ENCODE assay signal across 11 mouse cellular contexts in genomic region chr9:58196141-58196540, GRCm38 (mm10). TPM values are rescaled to one million over a fixed set of nuclear protein-coding genes. Genes with fewer than 3 reads are reported as not detected.
DNase-seq lines count a peak whose midpoint lies in the region; ATAC-seq lines count a peak whose summit lies in the region.
"Had no signal": no experiment of that assay in that cellular context is flagged by ENCODE, and none has a peak within 500 bp of the region (broad histone marks: within the 10 kb centered on the region; RNA-seq: fewer than 3 reads in every experiment).

No protein-coding gene starts in this region.

- intact Hi-C loops in heart, postnatal 14 days (cut with DNase I): no loop called here

- 5% methylated on average over 14 of the region's 14 CpGs for whole genome bisulfite sequencing in lung, embryonic 15.5 days
- 3% methylated on average over 14 of the region's 14 CpGs for WGBS in limb, embryonic 10.5 days
- 4% methylated on average over 14 of the region's 14 CpGs for WGBS in neural tube, embryonic 14.5 days

- H3K4me1 ChIP-seq in lung, embryonic 15.5 days: peaks cover 31% of the 10 kb centered on the region
- H3K4me1 ChIP-seq in limb, embryonic 10.5 days: peaks cover 72% of the 10 kb centered on the region
- H3K4me1 ChIP-seq in neural tube, embryonic 14.5 days (ENCODE audit: control insufficient read depth, insufficient read depth, low read length): peaks cover 17% of the 10 kb centered on the region

- H3K36me3 ChIP-seq in lung, embryonic 15.5 days: no peaks in the 10 kb centered on the region
- no peaks in the 10 kb centered on the region for H3K36me3 ChIP-seq in limb, embryonic 10.5 days
- no peaks in the 10 kb centered on the region for H3K36me3 ChIP-seq in neural tube, embryonic 14.5 days (ENCODE audit: control insufficient read depth, insufficient read depth, low read length)

- ATAC-seq in lung, embryonic 15.5 days (ENCODE audit: borderline replicate concordance, extremely low read depth, low FRiP score, low TSS enrichment): no peak
- ATAC-seq in neural tube, embryonic 14.5 days (ENCODE audit: low read depth): no peak

- no peak overlapping the region for H3K27ac ChIP-seq in lung, embryonic 15.5 days
- no peak overlapping the region for H3K27ac ChIP-seq in limb, embryonic 10.5 days
- H3K27ac ChIP-seq in neural tube, embryonic 14.5 days (ENCODE audit: low read depth, low read length): no peak overlapping the region

- peaks cover 78% of the 10 kb centered on the region for H3K27me3 ChIP-seq in lung, embryonic 15.5 days
- H3K27me3 ChIP-seq in limb, embryonic 10.5 days (ENCODE audit: low read depth, poor library complexity, severe bottlenecking): peaks cover 84% of the 10 kb centered on the region
- H3K27me3 ChIP-seq in neural tube, embryonic 14.5 days (ENCODE audit: control insufficient read depth, insufficient read depth, low read length): peaks cover 51% of the 10 kb centered on the region

- no peak overlapping the region for H3K9ac ChIP-seq in lung, embryonic 15.5 days
- H3K9ac ChIP-seq in neural tube, embryonic 14.5 days (replicated peaks; ENCODE audit: low read depth, low read length): peak overlapping the region; percentile 3

- peak overlapping the region; percentile 17; the same call in 1 of the 2 replicates for H3K4me2 ChIP-seq in lung, embryonic 15.5 days
- H3K4me2 ChIP-seq in neural tube, embryonic 14.5 days (ENCODE audit: low read depth, low read length): peak overlapping the region; percentile 36

- DNase-seq in heart, adult 11 months: peak; percentile 71
- DNase-seq in heart, postnatal 14 days: no peak
- DNase-seq in lung, postnatal 36 days: no peak
- peak; percentile 41 for DNase-seq in limb, embryonic 10.5 days (ENCODE audit: low spot score)
- DNase-seq in adrenal gland, postnatal 4 days (ENCODE audit: low spot score in 2 of 2): no peak
- no peak for DNase-seq in adrenal gland, adult 2 months
- DNase-seq: cerebellum, adult 9-10 months; gastrocnemius, postnatal 14 days had no signal

- no peaks in the 10 kb centered on the region for H3K9me3 ChIP-seq in lung, embryonic 15.5 days
- H3K9me3 ChIP-seq in limb, embryonic 10.5 days (replicated peaks): no peaks in the 10 kb centered on the region
- no peaks in the 10 kb centered on the region for H3K9me3 ChIP-seq in neural tube, embryonic 14.5 days (ENCODE audit: control insufficient read depth, low read length)
- H3K9me3 ChIP-seq: megakaryocyte, embryonic 14.5 days had no signal

- no peak overlapping the region for H3K4me3 ChIP-seq in lung, embryonic 15.5 days
- H3K4me3 ChIP-seq in limb, embryonic 10.5 days: peak overlapping the region; percentile 42
- H3K4me3 ChIP-seq in neural tube, embryonic 14.5 days (ENCODE audit: low read depth, low read length): peak overlapping the region; percentile 26
- H3K4me3 ChIP-seq: megakaryocyte, embryonic 14.5 days had no signal

RNA-seq across cellular contexts. Expression of gene Islr, which starts 8.0 kb away (rescaled TPM):
- 10 to 100 TPM; 44.0 to 44.6 TPM for total RNA-seq in heart, postnatal 14 days (2021)
- 89.5 and 89.6 TPM in 2 replicates for polyA plus RNA-seq in lung, embryonic 15.5 days (2015; fragmentation: Nextera tagmentation; extraction: Ambion mirVana)
- 9.5 and 33.2 TPM in 2 replicates for polyA plus RNA-seq in limb, embryonic 10.5 days (2016; fragmentation: Nextera tagmentation; extraction: Ambion mirVana)
- polyA plus RNA-seq in neural tube, embryonic 14.5 days (2014; fragmentation: Nextera tagmentation; extraction: Ambion mirVana): 1.5 and 39.2 TPM in 2 replicates
- 10 to 100 TPM; 64.5 to 66.7 TPM for total RNA-seq in adrenal gland, postnatal 4 days (2021)
- total RNA-seq in adrenal gland, adult 2 months (2021): 10 to 100 TPM; 23.5 to 30.9 TPM
- polyA plus RNA-seq in adrenal gland, adult 2 months (2012; rRNA removed): 93.8 and 107 TPM in 2 replicates

RNA-seq across cellular contexts. Expression of gene Islr2, which starts 8.0 kb away (rescaled TPM):
- total RNA-seq in heart, postnatal 14 days (2021): 1 to 10 TPM; 3.0 to 3.3 TPM
- polyA plus RNA-seq in lung, embryonic 15.5 days (2015; fragmentation: Nextera tagmentation; extraction: Ambion mirVana): 0.06 and 0.15 TPM in 2 replicates
- polyA plus RNA-seq in limb, embryonic 10.5 days (2016; fragmentation: Nextera tagmentation; extraction: Ambion mirVana): 0.11 TPM in 1 of 2 replicates, not detected in the other
- polyA plus RNA-seq in neural tube, embryonic 14.5 days (2014; fragmentation: Nextera tagmentation; extraction: Ambion mirVana): 13.2 and 13.5 TPM in 2 replicates
- 10 to 100 TPM in 1 of 2 experiments, 1 to 10 TPM in 1; 8.2 to 10.3 TPM for total RNA-seq in adrenal gland, postnatal 4 days (2021)
- 1 to 10 TPM; 1.5 to 2.0 TPM for total RNA-seq in adrenal gland, adult 2 months (2021)
- 1.3 and 2.0 TPM in 2 replicates for polyA plus RNA-seq in adrenal gland, adult 2 months (2012; rRNA removed)

RNA-seq across cellular contexts. Expression of gene Pml, which starts 53.4 kb away (rescaled TPM):
- total RNA-seq in heart, postnatal 14 days (2021): 10 to 100 TPM; 10.9 to 11.9 TPM
- polyA plus RNA-seq in lung, embryonic 15.5 days (2015; fragmentation: Nextera tagmentation; extraction: Ambion mirVana): 19.6 and 20.2 TPM in 2 replicates
- 20.5 and 21.0 TPM in 2 replicates for polyA plus RNA-seq in limb, embryonic 10.5 days (2016; fragmentation: Nextera tagmentation; extraction: Ambion mirVana)
- 2.7 and 3.3 TPM in 2 replicates for polyA plus RNA-seq in neural tube, embryonic 14.5 days (2014; fragmentation: Nextera tagmentation; extraction: Ambion mirVana)
- total RNA-seq in adrenal gland, postnatal 4 days (2021): 10 to 100 TPM; 31.6 to 32.1 TPM
- 10 to 100 TPM; 20.8 to 28.0 TPM for total RNA-seq in adrenal gland, adult 2 months (2021)
- polyA plus RNA-seq in adrenal gland, adult 2 months (2012; rRNA removed): 27.7 and 33.4 TPM in 2 replicates

RNA-seq across cellular contexts. Expression of gene Stoml1, which starts 56.8 kb away (rescaled TPM):
- total RNA-seq in heart, postnatal 14 days (2021): 10 to 100 TPM; 12.7 to 12.9 TPM
- 30.1 and 30.3 TPM in 2 replicates for polyA plus RNA-seq in lung, embryonic 15.5 days (2015; fragmentation: Nextera tagmentation; extraction: Ambion mirVana)
- 21.8 and 26.1 TPM in 2 replicates for polyA plus RNA-seq in limb, embryonic 10.5 days (2016; fragmentation: Nextera tagmentation; extraction: Ambion mirVana)
- polyA plus RNA-seq in neural tube, embryonic 14.5 days (2014; fragmentation: Nextera tagmentation; extraction: Ambion mirVana): 112 and 129 TPM in 2 replicates
- total RNA-seq in adrenal gland, postnatal 4 days (2021): 10 to 100 TPM; 29.9 to 30.8 TPM
- total RNA-seq in adrenal gland, adult 2 months (2021): 10 to 100 TPM; 13.8 to 17.2 TPM
- 38.1 and 38.4 TPM in 2 replicates for polyA plus RNA-seq in adrenal gland, adult 2 months (2012; rRNA removed)

Comparison
In these comparisons a context has a peak if more than half of its experiments do, and no peak if none do; other contexts are left out.
1. DNase-seq: peak in heart, adult 11 months (single experiment) and limb, embryonic 10.5 days (single experiment); none in heart, postnatal 14 days (0 of 2), lung, postnatal 36 days (single experiment), adrenal gland, postnatal 4 days (0 of 2) and adrenal gland, adult 2 months (single experiment).